ENCODE assay signal across 8 mouse cellular contexts in the genomic region with DNA sequence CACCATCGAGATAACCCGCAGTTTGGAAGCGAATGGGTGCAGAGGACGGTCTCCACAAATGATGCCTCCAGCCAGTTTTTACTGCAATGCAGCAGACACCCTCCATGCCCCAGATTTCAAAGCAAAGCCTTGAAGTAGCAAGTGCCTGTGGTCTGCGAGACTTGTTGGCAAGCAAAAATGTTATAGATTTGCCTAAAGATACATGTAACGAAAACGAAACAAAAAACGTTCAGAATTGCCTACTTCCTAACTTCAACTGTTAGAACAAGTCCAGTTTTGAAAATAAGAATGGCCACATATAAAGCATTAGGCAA. TPM values are rescaled to one million over a fixed set of nuclear protein-coding genes. Genes with fewer than 3 reads are reported as not detected.
A peak's percentile ranks its signal among the peaks of the same experiment; 100 is the strongest.
DNase-seq lines count a peak whose midpoint lies in the region; ATAC-seq and TF ChIP-seq lines count a peak whose summit lies in the region.

No protein-coding gene starts in this region.

- no peaks in the 10 kb centered on the region for H3K27me3 ChIP-seq in neural tube, embryonic 11.5 days (ENCODE audit: control insufficient read depth, insufficient read depth, low read length)
- H3K27me3 ChIP-seq in embryonic facial prominence, embryonic 15.5 days: no peaks in the 10 kb centered on the region
- H3K27me3 ChIP-seq in intestine, postnatal 0 days (replicated peaks; ENCODE audit: control insufficient read depth, insufficient read depth, low read length): no peaks in the 10 kb centered on the region

- TF ChIP-seq CTCF in intestine, postnatal 0 days (IDR thresholded peaks at IDR 0.05; ENCODE audit: low read depth): no peak

- ATAC-seq in neural tube, embryonic 11.5 days (ENCODE audit: insufficient read depth, low FRiP score, low TSS enrichment): no peak
- ATAC-seq in embryonic facial prominence, embryonic 15.5 days (ENCODE audit: insufficient number of reproducible peaks, low FRiP score, low TSS enrichment, low read depth): no peak
- no peak for ATAC-seq in intestine, postnatal 0 days
- ATAC-seq in neutrophil, adult 5-6 weeks (ENCODE audit: extremely low read depth, insufficient number of reproducible peaks, low FRiP score, poor library complexity, severe bottlenecking): peak; percentile 9; the same call in 1 of the 2 replicates

- H3K9ac ChIP-seq in neural tube, embryonic 11.5 days (ENCODE audit: low read length): peak overlapping the region; percentile 95
- H3K9ac ChIP-seq in embryonic facial prominence, embryonic 15.5 days: peak overlapping the region; percentile 93
- H3K9ac ChIP-seq in intestine, postnatal 0 days (ENCODE audit: low read depth, low read length): peak overlapping the region; percentile 93

- no peaks in the 10 kb centered on the region for H3K36me3 ChIP-seq in neural tube, embryonic 11.5 days (ENCODE audit: control insufficient read depth, insufficient read depth, low read length)
- H3K36me3 ChIP-seq in embryonic facial prominence, embryonic 15.5 days: no peaks in the 10 kb centered on the region
- H3K36me3 ChIP-seq in intestine, postnatal 0 days (ENCODE audit: control insufficient read depth, insufficient read depth): no peaks in the 10 kb centered on the region

- H3K9me3 ChIP-seq in neural tube, embryonic 11.5 days (ENCODE audit: control insufficient read depth, low read length): no peaks in the 10 kb centered on the region
- no peaks in the 10 kb centered on the region for H3K9me3 ChIP-seq in embryonic facial prominence, embryonic 15.5 days (replicated peaks)
- H3K9me3 ChIP-seq in intestine, postnatal 0 days (ENCODE audit: control insufficient read depth): no peaks in the 10 kb centered on the region

- DNase-seq in neural tube, embryonic 11.5 days (ENCODE audit: low spot score): no peak
- DNase-seq in neural tube, embryonic 10.5 days (ENCODE audit: extremely low spot score, low spot score): no peak
- DNase-seq in spleen, postnatal 14 days (ENCODE audit: low spot score in 2 of 2): no peak
- DNase-seq in left cerebral cortex, adult 9 months (ENCODE audit: low spot score in 2 of 2): no peak
- no peak for DNase-seq in c-Kit-positive CD71-positive TER-119-positive erythroid progenitor cells, embryonic 14.5 days (ENCODE audit: low spot score)

- peak overlapping the region; percentile 99 for H3K27ac ChIP-seq in neural tube, embryonic 11.5 days (ENCODE audit: low read depth, low read length)
- peak overlapping the region; percentile 97 for H3K27ac ChIP-seq in embryonic facial prominence, embryonic 15.5 days (replicated peaks)
- H3K27ac ChIP-seq in intestine, postnatal 0 days (ENCODE audit: low read depth, low read length): peak overlapping the region; percentile 99

- H3K4me2 ChIP-seq in neural tube, embryonic 11.5 days (ENCODE audit: low read depth): peak overlapping the region; percentile 68
- H3K4me2 ChIP-seq in embryonic facial prominence, embryonic 15.5 days (replicated peaks): peak overlapping the region; percentile 67
- peak overlapping the region; percentile 80 for H3K4me2 ChIP-seq in intestine, postnatal 0 days (replicated peaks; ENCODE audit: low read depth)

- peak overlapping the region; percentile 66 for H3K4me3 ChIP-seq in neural tube, embryonic 11.5 days (ENCODE audit: low read depth, low read length)
- peak overlapping the region; percentile 60 for H3K4me3 ChIP-seq in embryonic facial prominence, embryonic 15.5 days (replicated peaks)
- peak overlapping the region; percentile 88 for H3K4me3 ChIP-seq in intestine, postnatal 0 days (ENCODE audit: low read depth, low read length)

- H3K4me1 ChIP-seq in neural tube, embryonic 11.5 days (ENCODE audit: control insufficient read depth, insufficient read depth, low read length): 0 out of 2 replicates have a peak, but pooled peaks cover 2% of the 10 kb centered on the region
- H3K4me1 ChIP-seq in embryonic facial prominence, embryonic 15.5 days: peaks cover 12% of the 10 kb centered on the region
- peaks cover 10% of the 10 kb centered on the region for H3K4me1 ChIP-seq in intestine, postnatal 0 days (replicated peaks; ENCODE audit: control insufficient read depth, insufficient read depth, low read length)

- 18% methylated on average over 8 of the region's 8 CpGs for WGBS in neural tube, embryonic 11.5 days
- WGBS in embryonic facial prominence, embryonic 15.5 days: 12% methylated on average over 8 of the region's 8 CpGs
- 15% methylated on average over 8 of the region's 8 CpGs for WGBS in intestine, postnatal 0 days

RNA-seq across cellular contexts. Expression of a gene that starts 0.5 kb away (rescaled TPM):
- 31.2 and 33.9 TPM in 2 replicates for polyA plus RNA-seq in neural tube, embryonic 11.5 days (2014; fragmentation: Nextera tagmentation; extraction: Ambion mirVana)
- 25.5 and 29.0 TPM in 2 replicates for polyA plus RNA-seq in embryonic facial prominence, embryonic 15.5 days (2015; fragmentation: Nextera tagmentation; extraction: Ambion mirVana)
- polyA plus RNA-seq in intestine, postnatal 0 days (2015; fragmentation: Nextera tagmentation; extraction: Ambion mirVana): 8.1 TPM in 2 replicates
- 50.0 and 60.5 TPM in 2 replicates for total RNA-seq in neutrophil, adult 5-6 weeks (2017)

RNA-seq across cellular contexts. Expression of a gene that starts 33.8 kb away (rescaled TPM):
- polyA plus RNA-seq in neural tube, embryonic 11.5 days (2014; fragmentation: Nextera tagmentation; extraction: Ambion mirVana): 61.0 and 61.7 TPM in 2 replicates
- 218 and 222 TPM in 2 replicates for polyA plus RNA-seq in embryonic facial prominence, embryonic 15.5 days (2015; fragmentation: Nextera tagmentation; extraction: Ambion mirVana)
- polyA plus RNA-seq in intestine, postnatal 0 days (2015; fragmentation: Nextera tagmentation; extraction: Ambion mirVana): 38.0 and 39.4 TPM in 2 replicates
- total RNA-seq in neutrophil, adult 5-6 weeks (2017): 0.47 TPM in 1 of 2 replicates, not detected in the other
